Mouse (Mus musculus): ENCODE data around the gene Ifitm5. TPM values are rescaled to one million over a fixed set of nuclear protein-coding genes. Genes with fewer than 3 reads are reported as not detected.

Gene Ifitm5
- polyA plus RNA-seq, 1 experiment, result not detected

- 38% methylated on average over 6 of the region's 6 CpGs for WGBS
- peak overlapping the region; percentile 89 for H3K27ac ChIP-seq (ENCODE audit: control insufficient read depth, insufficient read depth, low read depth, low read length, poor library complexity)
- H3K4me1 ChIP-seq (ENCODE audit: control insufficient read depth, insufficient read depth, low read length), result peaks cover 8% of the 10 kb centered on the region
- TF ChIP-seq POLR2A (IDR thresholded peaks at IDR 0.05; ENCODE audit: borderline replicate concordance, control insufficient read depth, low read depth, low read length) (no peak), CTCF (IDR thresholded peaks at IDR 0.05; ENCODE audit: control insufficient read depth, insufficient read depth, low read length) (no peak)
- H3K4me3 ChIP-seq (replicated peaks; ENCODE audit: control insufficient read depth, low read depth, low read length), result no peak overlapping the region
Measured at GRCm38 (mm10) chr7:140956556-140956869, 6.4 kb upstream of the Ifitm5 start.

- TF ChIP-seq CTCF (IDR thresholded peaks at IDR 0.05; ENCODE audit: control insufficient read depth, insufficient read depth, low read length) (no peak), POLR2A (IDR thresholded peaks at IDR 0.05; ENCODE audit: borderline replicate concordance, control insufficient read depth, low read depth, low read length) (no peak)
- WGBS, result 13% methylated on average over 11 of the region's 11 CpGs
- Histone ChIP-seq H3K4me3 (replicated peaks; ENCODE audit: control insufficient read depth, low read depth, low read length) (peak within 1 kb of the TSS; percentile 75), H3K27ac (ENCODE audit: control insufficient read depth, insufficient read depth, low read depth, low read length, poor library complexity) (peak within 1 kb of the TSS; percentile 89), H3K4me1 (ENCODE audit: control insufficient read depth, insufficient read depth, low read length) (peaks cover 8% of the 10 kb centered on the region)
Measured at GRCm38 (mm10) chr7:140955758-140956555, 5.9 kb upstream of the Ifitm5 start, which contains the start of the genes Gm45717 and Ifitm2. Gene Gm45717 (minus strand): TSS chr7:140955937. Gene Ifitm2 (minus strand): TSS chr7:140955987.

DNA sequence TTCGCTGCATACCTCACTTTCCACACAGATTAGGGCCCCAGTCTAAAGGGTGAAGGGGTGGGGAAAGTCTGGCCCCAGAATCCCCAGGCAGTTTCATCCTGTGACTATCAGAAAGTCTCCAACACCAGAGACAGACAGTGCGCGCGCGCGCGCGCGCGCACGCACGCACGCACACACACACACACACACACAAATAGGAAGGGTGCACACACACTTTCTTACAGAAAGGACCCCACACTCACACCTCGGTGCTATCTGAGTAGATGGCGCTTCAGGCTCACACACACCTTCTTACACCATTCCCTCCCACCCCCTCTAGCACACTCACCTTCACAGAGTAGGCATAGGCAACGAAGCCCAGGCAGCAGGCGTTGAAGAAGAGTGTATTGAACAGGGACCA is 5.3 kb upstream of the Ifitm5 start:
- peaks cover 8% of the 10 kb centered on the region for H3K4me1 ChIP-seq (ENCODE audit: control insufficient read depth, insufficient read depth, low read length)
- peak overlapping the region; percentile 75 for H3K4me3 ChIP-seq (replicated peaks; ENCODE audit: control insufficient read depth, low read depth, low read length)
- H3K27ac ChIP-seq (ENCODE audit: control insufficient read depth, insufficient read depth, low read depth, low read length, poor library complexity), result peak overlapping the region; percentile 89
- under 1% methylated on average over 17 of the region's 17 CpGs for WGBS
- TF ChIP-seq CTCF (IDR thresholded peaks at IDR 0.05; ENCODE audit: control insufficient read depth, insufficient read depth, low read length) (no peak), POLR2A (IDR thresholded peaks at IDR 0.05; ENCODE audit: borderline replicate concordance, control insufficient read depth, low read depth, low read length) (no peak)

DNA sequence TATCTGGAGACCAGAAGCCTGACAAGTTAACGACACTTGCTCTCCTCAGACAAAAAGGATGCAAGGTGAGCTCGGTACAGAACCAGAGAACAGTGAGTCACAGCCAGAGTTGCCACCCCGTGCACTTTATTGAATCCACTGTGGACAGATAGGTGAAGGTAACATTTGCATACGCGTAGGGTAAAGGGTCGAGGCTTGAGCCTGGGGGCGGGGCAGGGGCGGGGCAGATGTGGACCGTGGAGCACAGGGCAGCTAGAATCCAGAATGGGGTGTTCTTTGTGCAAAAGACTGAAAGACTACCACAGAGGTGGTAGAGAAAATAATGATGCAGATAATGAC is 4.6 kb upstream of the Ifitm5 start:
- TF ChIP-seq CTCF (IDR thresholded peaks at IDR 0.05; ENCODE audit: control insufficient read depth, insufficient read depth, low read length) (no peak), POLR2A (IDR thresholded peaks at IDR 0.05; ENCODE audit: borderline replicate concordance, control insufficient read depth, low read depth, low read length) (no peak)
- WGBS, result 3% methylated on average over 9 of the region's 9 CpGs
- H3K4me1 ChIP-seq (ENCODE audit: control insufficient read depth, insufficient read depth, low read length), result peaks cover 5% of the 10 kb centered on the region
- H3K27ac ChIP-seq (ENCODE audit: control insufficient read depth, insufficient read depth, low read depth, low read length, poor library complexity), result peak overlapping the region; percentile 89
- H3K4me3 ChIP-seq (replicated peaks; ENCODE audit: control insufficient read depth, low read depth, low read length), result peak overlapping the region; percentile 75

DNA sequence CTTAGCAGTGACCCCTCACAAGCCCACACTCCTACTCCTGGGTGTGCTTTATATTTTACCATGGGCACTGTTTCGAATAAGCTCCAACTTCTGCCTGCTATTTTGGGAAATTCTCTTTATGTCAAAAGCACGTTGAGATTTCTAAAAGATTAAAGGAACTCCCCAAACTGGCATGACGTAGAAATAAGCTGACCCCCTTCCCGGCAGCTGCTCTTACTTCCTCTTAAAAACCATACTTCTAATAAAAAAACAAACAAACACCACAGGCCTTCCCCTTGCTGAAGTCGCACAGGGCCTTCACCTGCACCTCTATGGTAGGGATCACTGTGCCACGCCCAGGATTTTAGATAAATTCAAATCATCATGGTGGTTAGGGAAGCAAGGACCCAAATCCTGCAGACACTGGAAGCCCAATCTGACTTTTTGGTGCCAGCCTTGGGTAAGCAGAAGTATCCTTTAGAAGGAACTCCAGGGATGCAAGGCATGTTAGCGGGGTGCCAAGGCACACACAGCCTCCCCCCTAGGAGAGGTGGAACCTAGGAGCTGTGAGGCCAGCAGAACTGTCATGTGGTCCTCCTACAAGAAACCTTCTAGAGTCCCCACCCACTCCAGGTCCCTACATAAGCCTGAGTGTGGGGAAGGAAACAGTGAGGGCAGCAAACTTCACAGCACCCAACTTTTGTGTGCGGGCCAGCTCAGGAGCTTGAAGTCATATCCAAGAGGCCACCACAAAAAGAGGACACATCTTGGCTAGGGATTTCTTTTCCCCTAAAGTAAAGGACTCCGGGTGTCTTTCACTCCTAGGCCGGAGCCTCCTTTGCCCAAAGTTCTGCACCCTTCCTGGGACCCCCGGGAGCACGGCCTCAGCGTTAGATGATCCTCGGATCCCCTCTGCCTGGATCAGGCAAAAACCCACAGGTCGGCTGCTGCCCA is 4.0 kb upstream of the Ifitm5 start:
- no peak for TF ChIP-seq POLR2A (IDR thresholded peaks at IDR 0.05; ENCODE audit: borderline replicate concordance, control insufficient read depth, low read depth, low read length)
- no peak for TF ChIP-seq CTCF (IDR thresholded peaks at IDR 0.05; ENCODE audit: control insufficient read depth, insufficient read depth, low read length)
- peak overlapping the region; percentile 89 for H3K27ac ChIP-seq (ENCODE audit: control insufficient read depth, insufficient read depth, low read depth, low read length, poor library complexity)
- 12% methylated on average over 15 of the region's 15 CpGs for WGBS
- H3K4me1 ChIP-seq (ENCODE audit: control insufficient read depth, insufficient read depth, low read length), result peaks cover 5% of the 10 kb centered on the region
- H3K4me3 ChIP-seq (replicated peaks; ENCODE audit: control insufficient read depth, low read depth, low read length), result peak overlapping the region; percentile 61

- H3K4me1 ChIP-seq (ENCODE audit: control insufficient read depth, insufficient read depth, low read length), result peaks cover 5% of the 10 kb centered on the region
- 40% methylated on average over 11 of the region's 11 CpGs for WGBS
- H3K4me3 ChIP-seq (replicated peaks; ENCODE audit: control insufficient read depth, low read depth, low read length), result no peak overlapping the region
- H3K27ac ChIP-seq (ENCODE audit: control insufficient read depth, insufficient read depth, low read depth, low read length, poor library complexity), result peak overlapping the region; percentile 39
- TF ChIP-seq CTCF (IDR thresholded peaks at IDR 0.05; ENCODE audit: control insufficient read depth, insufficient read depth, low read length) (no peak), POLR2A (IDR thresholded peaks at IDR 0.05; ENCODE audit: borderline replicate concordance, control insufficient read depth, low read depth, low read length) (no peak)
Measured at GRCm38 (mm10) chr7:140953133-140953532, 3.0 kb upstream of the Ifitm5 start.

DNA sequence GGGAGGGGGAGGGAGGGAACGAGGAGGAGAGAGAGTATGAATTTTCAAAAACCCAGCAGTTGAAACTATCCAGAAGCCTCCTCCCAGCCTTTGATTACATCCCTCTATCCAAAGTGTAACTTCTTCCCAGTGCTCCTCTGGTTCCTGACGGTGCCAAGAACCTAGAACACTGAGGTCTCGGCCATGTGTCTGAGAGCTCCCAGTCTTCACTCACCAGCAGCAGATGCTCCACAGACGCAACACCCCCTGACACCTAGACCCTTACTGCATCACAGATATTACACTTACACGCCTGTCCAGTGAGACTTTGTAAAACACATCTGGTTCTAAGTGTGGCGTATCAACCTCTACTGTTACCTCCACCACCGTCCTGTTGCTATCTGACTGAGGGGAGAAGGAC is 2.4 kb upstream of the Ifitm5 start:
- Histone ChIP-seq H3K4me3 (replicated peaks; ENCODE audit: control insufficient read depth, low read depth, low read length) (no peak overlapping the region), H3K27ac (ENCODE audit: control insufficient read depth, insufficient read depth, low read depth, low read length, poor library complexity) (no peak overlapping the region), H3K4me1 (ENCODE audit: control insufficient read depth, insufficient read depth, low read length) (peaks cover 5% of the 10 kb centered on the region)
- WGBS, result 74% methylated on average over 7 of the region's 7 CpGs
- no peak for TF ChIP-seq CTCF (IDR thresholded peaks at IDR 0.05; ENCODE audit: control insufficient read depth, insufficient read depth, low read length)
- TF ChIP-seq POLR2A (IDR thresholded peaks at IDR 0.05; ENCODE audit: borderline replicate concordance, control insufficient read depth, low read depth, low read length), result no peak

- WGBS, result 75% methylated on average over 6 of the region's 6 CpGs
- Histone ChIP-seq H3K4me1 (ENCODE audit: control insufficient read depth, insufficient read depth, low read length) (peaks cover 7% of the 10 kb centered on the region), H3K27ac (ENCODE audit: control insufficient read depth, insufficient read depth, low read depth, low read length, poor library complexity) (no peak overlapping the region), H3K4me3 (replicated peaks; ENCODE audit: control insufficient read depth, low read depth, low read length) (no peak overlapping the region)
- TF ChIP-seq POLR2A (IDR thresholded peaks at IDR 0.05; ENCODE audit: borderline replicate concordance, control insufficient read depth, low read depth, low read length), result no peak
- TF ChIP-seq CTCF (IDR thresholded peaks at IDR 0.05; ENCODE audit: control insufficient read depth, insufficient read depth, low read length), result no peak
Measured at GRCm38 (mm10) chr7:140951765-140952164, 1.7 kb upstream of the Ifitm5 start.

Measured in bone marrow, adult 2 months (tissue).